Mouse (Mus musculus) G1E (cell line): ENCODE results near the gene Dnm2.

Experiments
- CTCF ChIP-seq: IDR thresholded peaks from 2 replicates; pipeline ENCODE4 v1.5.1; 2012; ENCODE audit warnings: low read depth, low read length, inconsistent platforms, mixed read lengths
- TAL1 ChIP-seq: conservative IDR thresholded peaks from 2 replicates; pipeline ENCODE4 v1.6.1; 2012; ENCODE audit warnings: low read depth, low read length, inconsistent platforms, mixed read lengths

DNA sequence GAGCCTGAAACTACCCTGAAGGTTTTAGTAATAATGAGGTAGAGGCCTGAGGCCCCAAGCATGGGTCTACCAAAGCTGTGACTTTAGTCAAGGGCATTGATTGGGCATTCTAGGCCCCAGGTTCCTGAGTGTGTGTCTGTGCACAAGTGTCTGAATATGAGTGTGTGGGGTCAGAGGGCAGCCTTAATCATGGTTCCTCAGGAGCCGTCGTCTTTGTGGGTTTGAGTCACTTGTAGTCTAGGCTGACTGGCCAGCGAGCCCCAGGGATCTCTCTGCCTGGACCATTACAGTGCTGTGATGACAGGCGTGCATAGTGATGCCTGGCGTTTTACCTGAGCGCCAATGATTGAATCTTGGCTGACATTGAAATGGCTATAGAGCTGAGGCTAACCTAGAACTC is 3.5 kb downstream of the Dnm2 start:
- TF ChIP-seq TAL1 (no peak), CTCF (no peak)
